Mouse (Mus musculus): ENCODE measurements at regions not wholly inside any gene's neighbourhood (a gene's known extent, or its start where the extent isn't known, plus 50 kb on each side); places are given as distances from the start of the nearest gene placed in this dataset.
"Not testable (repeated sequence)": the region's sequence is repeated elsewhere in the genome, so short reads cannot be mapped to it uniquely, and the experiment has no call there.

- no peak for DNase-seq
Observed at GRCm38 (mm10) chr15:14815556-14815955, 1642.1 kb upstream of the Cdh6 start.

- no peak for DNase-seq
Observed at GRCm38 (mm10) chr15:14806849-14807248, 1633.4 kb upstream of the Cdh6 start.

- DNase-seq: no peak
Observed at GRCm38 (mm10) chr15:14795221-14795620, 1621.7 kb upstream of the Cdh6 start.

DNA sequence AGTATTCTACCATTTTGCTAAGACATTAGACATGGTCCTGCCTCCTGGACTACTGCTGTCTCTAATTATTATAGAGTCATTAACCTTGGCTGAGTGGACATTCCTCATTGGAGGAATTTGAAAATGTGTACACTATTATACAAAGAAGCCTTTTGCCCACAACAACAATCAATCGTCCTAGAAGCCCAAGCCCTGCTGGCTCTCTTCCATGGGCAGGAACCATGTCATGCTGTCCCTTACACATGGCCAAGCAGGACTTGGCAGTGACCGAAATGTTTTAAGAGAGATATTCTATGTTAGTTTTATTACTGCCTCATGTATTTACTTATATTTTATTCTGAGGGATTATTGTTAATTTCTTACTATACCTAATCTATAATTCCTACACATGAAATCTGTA lies 1607.3 kb upstream of the Cdh6 start:
- no peak for DNase-seq

- no peak for DNase-seq
Observed at GRCm38 (mm10) chr15:14741733-14742132, 1568.3 kb upstream of the Cdh6 start.

DNA sequence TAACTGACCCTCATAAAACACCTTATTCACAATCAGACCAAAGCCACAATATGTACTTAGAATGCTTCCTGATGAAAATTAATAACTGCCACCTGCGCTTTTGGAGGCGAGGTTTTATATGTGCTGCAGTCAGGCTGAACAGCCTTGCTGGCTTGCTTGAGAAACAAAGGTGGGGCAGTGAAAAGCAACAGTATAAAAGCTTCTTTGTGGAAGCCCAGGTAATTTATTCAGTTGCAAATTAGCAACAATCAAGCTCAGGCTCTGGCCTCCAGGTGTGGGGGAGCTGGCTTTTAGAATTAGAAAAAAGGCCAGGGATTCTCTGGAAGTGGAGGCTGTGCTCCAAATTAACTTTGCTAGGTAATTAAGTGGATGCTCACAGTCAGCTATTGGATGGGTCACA lies 1524.5 kb upstream of the Cdh6 start:
- not testable (repeated sequence) for DNase-seq

DNA sequence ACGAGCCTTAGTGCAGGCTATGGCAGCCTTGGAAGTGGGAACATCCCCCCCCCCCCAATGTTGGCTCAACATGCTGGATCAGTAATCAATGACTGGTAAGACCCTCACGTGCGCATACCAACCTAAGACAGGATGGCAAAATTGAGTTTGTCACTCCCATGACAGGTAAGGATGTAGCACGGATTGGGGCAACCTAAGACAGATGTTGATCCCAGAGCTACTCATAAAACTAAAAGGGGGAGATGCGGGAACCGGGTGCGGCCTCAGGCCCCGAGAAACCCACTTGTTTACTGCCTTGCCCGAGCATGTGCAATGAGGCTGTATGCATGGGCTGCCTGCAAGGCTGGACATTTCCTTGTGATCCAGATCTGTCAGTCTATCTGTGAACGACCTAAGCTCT lies 1523.0 kb upstream of the Cdh6 start:
- DNase-seq: no peak

DNA sequence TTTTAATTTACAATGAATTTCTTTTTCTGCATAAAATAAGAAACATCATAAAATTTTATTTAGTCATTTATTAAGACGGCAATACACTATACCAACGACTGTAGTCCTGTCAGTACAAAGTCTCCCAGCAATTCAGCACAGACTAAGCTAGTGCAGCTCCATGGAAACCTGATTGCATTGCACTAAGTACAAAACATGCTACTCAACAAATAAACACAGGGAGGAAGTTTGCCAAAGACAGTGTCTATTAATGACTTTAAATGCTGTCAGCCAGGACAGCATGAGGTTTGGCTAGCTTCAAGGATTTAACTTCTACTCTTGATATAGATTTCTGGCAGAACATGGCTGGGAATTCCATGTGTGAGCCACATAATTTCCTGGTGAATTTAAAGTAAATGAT lies 1515.7 kb upstream of the Cdh6 start:
- no peak for DNase-seq

- DNase-seq: peak; percentile 76
Observed at GRCm38 (mm10) chr15:14642291-14642690, 1468.8 kb upstream of the Cdh6 start.

GRCm38 (mm10) chr15:14628523-14628922 lies 1455.0 kb upstream of the Cdh6 start:
- DNase-seq: no peak

DNA sequence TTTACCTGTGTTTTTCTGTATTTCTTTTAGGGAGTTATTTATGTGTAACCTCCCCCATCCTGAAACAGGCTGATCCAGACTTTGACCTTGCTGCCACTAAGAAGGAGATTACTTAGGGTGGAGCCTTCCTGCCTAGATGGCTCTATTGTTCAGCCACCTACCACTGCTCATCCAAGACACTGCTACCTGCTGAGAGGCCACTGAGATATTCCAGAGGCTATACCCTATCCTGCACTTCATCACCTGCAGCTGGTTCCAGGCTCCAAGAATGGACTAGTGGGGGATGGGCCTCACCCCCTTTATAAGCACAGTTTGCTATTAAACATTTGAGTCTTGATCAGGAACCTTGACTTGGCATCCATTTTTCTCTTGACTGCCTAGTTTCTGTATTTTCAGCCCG lies 1433.2 kb upstream of the Cdh6 start:
- DNase-seq: no peak

Measured in heart, adult 11 months (tissue).